Mouse (Mus musculus): ENCODE results near the gene Lurap1l.

Gene Lurap1l

GRCm38 (mm10) chr4:80910481-80910870 lies at the start of gene Lurap1l:
Gene Lurap1l, plus strand, starts transcription at chr4:80910646.
- peak; percentile 71 for DNase-seq (ENCODE audit: low read depth, low spot score)

DNA sequence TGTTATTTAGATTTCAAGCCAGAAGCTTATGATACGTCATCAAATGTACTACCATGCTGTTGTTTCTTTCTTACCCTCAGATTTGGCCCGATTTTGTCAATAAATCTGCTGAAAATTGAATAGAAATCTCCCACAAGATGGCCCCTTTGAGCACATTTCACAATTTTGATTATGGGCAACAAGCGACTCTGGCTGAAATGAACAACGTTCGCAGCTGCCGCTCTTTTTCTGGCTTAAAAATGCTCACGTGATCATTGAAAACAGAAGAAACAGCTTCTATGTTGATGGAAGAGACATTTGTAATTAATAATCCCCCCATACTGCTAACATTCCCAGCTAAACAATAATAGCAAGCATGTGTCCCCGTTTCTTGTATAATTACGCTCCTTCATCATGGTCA lies 47.5 kb upstream of the Lurap1l start:
- DNase-seq (ENCODE audit: low read depth, low spot score), result no peak

DNA sequence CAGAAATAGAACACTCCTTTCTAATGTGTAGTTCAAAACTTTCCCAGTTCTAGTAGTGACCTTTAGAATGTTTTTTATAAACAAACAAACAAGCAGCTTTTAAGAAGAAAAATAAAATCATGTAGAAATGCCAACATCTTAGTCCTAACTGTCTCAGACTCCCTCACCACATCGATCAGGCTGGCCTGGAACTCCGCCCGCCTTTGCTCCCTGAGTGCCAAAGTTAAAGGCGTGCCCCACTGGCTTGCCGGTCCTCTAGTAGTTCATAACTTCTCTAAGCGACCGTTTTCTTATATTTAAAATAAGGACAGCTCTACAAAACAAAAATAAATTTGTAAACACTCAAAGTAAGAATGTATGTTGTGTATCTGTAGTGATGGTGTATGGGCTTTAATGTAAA lies 46.5 kb upstream of the Lurap1l start:
- no peak for DNase-seq (ENCODE audit: low read depth, low spot score)

DNA sequence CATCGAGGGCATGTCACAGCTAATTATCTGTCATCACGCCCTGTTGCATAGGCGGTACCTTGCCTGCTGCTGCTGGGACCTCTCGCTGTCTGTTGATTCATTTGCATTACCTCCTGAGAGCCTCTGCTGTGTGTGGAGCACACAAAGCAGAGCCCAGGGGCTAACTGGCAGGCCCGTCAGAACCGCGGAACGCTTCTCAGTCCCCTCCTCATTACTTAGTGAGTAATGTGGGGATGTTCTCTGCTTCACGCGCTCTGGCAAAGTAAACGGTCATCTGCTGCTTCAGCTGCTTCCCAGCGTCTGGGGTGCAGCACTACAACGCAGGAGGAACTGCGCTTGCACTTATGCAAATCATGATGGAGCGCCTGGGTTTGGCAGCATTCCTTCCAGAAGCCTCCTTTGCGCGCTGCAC lies 45.9 kb upstream of the Lurap1l start:
- peak; percentile 59 for DNase-seq (ENCODE audit: low read depth, low spot score)

GRCm38 (mm10) chr4:80866065-80866464 lies 44.4 kb upstream of the Lurap1l start:
- DNase-seq (ENCODE audit: low read depth, low spot score), result peak; percentile 45

DNA sequence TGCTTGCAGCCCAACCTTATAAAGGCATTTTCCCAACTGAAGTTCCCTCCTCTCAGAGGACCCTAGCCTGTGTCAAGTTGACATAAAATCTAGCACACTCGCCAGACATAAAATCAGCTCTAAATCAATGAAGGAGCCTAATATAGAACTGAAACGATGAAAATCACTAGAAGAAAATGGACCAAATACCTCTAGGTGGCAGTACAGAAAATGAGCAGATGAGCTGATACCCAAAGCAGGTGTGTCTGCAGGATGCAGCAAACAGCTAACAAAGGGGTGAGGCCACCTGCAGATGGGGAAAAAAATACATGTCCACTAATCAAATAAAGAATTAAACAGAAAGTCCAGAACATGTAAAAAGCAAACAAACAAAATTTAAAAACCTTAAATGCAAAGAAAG lies 40.8 kb upstream of the Lurap1l start:
- peak; percentile 19 for DNase-seq (ENCODE audit: low read depth, low spot score)

DNA sequence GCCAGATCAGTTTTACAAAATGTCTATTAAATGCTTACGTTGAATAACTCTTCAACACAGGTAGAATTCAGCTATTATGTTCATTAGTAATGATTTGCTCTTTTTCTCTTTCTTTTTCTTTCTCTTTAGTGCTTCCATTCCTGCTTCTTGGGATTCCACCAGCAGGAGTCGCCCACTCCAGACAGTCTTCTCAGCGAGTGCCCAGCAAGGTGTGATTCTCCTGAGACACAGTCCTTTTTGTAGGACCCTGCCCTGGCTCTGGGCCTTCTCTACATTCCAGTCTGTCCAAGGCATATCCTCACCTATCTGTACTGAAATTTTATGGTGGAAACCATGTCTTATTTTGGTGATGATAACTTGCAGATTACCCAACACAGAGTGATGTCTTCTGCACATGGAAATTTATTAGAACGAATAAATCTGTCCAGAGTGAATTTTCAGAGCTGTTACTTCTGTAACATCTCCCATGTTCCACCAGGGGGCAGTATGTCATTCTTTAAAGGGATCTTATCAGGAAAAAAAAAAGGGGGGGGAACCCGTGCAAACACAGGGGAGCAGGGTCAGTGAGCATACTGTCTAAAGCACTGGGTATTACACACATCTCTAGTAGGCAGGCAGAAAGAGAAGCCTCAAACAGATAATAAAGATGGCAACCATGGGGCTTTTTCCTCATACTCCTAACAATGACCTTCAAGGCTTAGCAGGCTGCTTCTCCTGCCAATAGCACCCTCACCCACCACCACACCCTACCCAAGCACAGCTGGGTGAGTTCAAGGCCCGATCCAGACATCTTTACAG lies 37.4 kb upstream of the Lurap1l start:
- peak; percentile 77 for DNase-seq (ENCODE audit: low read depth, low spot score)

DNA sequence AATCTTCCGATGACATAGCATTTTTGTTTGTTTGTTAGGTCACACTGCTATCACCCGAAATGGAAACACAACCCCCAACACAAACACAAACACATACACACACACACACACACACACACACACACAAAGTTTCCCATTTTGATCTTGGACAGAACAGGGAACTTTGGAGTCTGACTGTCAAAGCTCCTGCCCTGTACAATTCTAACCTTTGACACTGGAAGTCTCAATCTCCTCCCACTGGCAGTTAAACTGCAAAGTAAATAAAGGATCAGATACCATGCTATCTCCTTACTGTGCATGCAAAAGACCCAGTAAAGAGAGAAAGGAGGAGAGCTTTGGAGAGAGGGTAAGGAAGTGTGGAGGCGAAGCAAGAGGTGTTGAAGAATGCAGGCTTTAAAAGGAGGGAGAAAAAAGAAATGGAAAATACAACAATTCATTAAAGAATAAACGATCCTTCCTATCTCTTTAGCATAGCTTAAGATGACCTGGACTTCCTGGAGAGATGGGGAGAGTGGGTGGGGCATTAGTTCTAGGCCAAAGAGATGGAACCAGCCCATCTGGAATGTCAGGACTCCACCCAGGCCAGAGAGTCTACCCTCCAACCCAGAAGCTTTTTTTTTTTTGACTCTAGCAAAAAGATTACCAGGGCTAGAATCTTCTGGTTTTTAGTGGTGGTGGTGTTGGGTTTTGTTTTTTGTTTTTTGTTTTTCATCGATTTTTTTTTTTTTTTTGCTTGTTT lies 36.2 kb upstream of the Lurap1l start:
- peak; percentile 93 for DNase-seq (ENCODE audit: low read depth, low spot score)

DNA sequence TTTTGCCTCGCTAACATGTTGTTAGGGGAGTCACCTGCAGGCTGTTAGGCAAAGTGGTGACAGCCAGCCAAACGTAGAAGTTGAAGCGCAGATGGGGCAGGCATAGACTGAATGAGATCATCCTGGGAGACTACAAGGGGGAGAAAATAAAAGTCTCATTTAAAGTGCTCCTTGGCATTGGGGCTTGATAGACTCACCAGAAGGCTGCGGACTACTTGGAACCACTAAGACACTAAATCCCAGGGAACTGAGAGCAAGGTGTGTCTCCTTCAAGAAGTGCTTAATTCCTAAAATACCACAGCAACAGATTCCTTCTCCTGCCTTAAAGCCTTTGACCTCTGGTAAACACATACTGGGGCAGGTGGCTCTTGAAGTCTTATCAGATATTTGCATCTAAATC lies 35.4 kb upstream of the Lurap1l start:
- DNase-seq (ENCODE audit: low read depth, low spot score), result peak; percentile 70

DNA sequence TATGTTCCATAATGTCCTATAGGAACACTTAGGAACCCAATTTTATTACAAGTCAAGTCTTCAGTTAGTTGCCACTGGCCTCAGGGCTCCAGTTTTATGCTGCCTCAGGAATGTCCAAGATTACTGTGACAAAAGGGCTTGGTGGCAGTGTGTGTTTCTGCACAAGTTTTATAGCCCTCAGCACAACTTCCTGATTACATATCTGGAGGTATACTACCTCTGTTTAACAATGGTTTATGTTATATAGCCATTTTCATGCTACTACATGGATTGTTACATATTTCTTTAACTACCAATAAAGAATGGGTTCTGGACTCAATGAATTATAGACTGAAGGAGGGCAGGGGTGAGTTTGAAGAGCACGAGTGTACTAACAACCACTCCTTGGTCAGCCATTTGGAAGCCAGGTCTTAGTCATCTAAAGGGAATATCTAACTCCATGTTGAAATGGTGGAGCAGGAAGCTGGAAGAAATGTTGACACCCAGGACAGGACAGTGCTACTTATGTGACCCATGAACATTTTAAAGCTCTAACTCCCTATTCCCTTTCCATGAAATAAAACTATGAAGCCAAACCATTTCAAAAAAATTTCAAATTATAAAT lies 28.3 kb upstream of the Lurap1l start:
- no peak for DNase-seq (ENCODE audit: low read depth, low spot score)

DNA sequence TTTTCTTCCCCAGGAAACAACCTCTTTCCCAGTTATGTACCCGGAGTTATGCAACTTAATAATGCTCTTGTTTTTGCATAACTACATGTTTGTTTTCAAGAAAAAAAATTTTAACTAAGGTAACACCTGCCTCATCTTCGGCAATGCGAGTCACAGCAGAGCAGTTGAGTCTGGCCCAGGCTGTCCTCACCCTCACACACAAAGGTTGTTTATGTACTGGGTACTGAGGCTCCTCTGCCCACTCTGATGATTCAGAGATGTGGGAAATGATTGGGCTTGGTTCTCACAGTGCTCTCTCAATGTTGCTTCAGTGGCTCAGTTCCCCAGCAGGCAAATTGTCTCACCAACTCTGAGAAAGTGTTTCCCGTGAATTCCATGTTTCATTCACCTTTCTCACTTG lies 23.8 kb upstream of the Lurap1l start:
- DNase-seq (ENCODE audit: low read depth, low spot score), result no peak

GRCm38 (mm10) chr4:80891004-80891403 lies 19.4 kb upstream of the Lurap1l start:
- DNase-seq (ENCODE audit: low read depth, low spot score), result no peak

DNA sequence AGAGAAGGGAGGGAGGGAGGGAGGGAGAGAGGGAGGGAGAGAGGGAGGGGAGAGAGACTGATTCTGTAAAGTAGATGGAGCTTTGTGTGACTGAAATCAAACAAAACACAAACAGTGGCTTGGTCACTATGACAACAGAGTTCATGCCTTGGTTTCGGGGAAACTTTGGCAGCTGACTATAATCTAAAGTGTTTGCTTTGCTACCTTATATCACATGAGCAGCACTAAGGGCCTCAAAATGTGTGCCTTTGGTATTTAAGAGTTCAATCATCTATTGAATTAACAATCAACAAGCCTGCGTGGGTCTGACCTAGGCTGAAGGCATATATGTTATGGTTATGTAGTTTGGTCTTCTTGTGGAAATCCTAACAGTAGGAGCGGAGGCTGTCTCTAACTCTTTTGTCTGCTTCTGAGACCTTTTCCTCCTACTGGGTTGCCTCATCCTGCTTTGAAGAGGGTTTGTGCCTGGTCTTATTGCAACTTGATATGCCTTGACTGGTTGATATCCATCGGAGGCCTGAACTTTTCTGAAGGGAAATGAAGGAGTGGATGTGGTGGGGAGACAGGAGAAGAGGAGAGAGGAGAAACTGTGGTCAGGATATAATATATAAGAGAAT lies 15.1 kb upstream of the Lurap1l start:
- no peak for DNase-seq (ENCODE audit: low read depth, low spot score)

- no peak for DNase-seq (ENCODE audit: low read depth, low spot score)
These were observed 3.7 kb upstream of the Lurap1l start for GRCm38 (mm10) chr4:80906726-80907125.

GRCm38 (mm10) chr4:80907973-80908372 lies 2.5 kb upstream of the Lurap1l start:
- no peak for DNase-seq (ENCODE audit: low read depth, low spot score)

DNA sequence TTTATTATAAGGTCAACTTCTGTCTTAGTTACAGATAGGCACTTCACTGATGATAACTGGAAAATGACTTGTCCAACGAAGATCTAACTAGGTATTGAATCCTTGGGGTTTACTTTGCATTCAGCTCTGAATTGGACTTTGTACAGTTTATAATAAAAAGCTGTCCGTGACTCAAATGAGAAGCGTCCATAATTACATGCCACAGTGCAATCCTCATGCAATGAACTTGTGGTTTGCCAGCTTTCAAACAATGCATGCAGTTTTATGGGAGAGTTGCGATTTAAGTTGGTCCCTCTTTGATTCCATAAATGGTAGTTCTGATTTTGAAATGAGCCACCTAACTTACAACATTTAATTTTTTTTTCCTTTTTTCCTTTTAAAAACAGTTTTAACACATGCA lies 1.5 kb upstream of the Lurap1l start:
- no peak for DNase-seq (ENCODE audit: low read depth, low spot score)

DNA sequence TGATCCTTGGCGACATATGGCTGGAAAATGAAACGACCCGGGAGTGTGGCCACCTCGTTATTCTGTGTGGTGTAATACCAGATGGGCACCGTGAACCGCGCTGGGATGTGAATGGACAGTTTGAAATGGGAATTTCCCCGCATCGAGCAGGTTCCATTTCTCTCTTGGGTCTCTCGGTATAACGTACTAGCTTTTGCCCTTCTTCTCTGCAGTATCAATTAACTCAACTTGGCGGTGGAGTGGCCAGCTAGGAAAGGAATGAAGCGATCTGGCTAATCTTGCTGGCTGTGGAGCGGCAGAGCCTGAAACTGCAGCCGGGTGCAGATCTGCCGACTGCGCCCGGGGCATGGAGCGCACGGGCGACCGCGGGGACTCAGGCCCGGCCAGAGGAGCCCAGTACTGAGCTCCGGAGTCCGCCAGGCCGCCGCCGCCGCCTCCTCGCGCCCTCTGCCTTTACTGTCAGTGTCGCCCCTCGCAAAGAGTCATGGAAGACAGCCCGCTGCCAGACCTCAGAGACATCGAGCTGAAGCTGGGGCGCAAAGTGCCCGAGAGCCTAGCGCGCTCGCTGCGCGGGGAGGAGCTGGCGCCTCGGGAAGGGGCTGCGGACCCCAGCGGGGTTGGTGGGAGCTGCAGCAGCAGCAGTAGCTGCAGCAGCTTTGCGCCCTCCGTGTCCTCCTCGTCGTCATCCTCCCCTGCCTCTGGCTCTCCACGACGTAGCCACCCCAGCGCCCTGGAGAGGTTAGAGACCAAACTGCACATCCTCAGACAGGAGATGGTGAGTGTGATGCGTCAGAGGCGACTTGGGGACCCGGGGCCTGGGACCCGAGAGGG lies 640 bp downstream of the Lurap1l start:
- peak; percentile 64 for DNase-seq (ENCODE audit: low read depth, low spot score)

- DNase-seq (ENCODE audit: low read depth, low spot score), result peak; percentile 93
These were observed 1.5 kb downstream of the Lurap1l start for GRCm38 (mm10) chr4:80911706-80912540.

DNA sequence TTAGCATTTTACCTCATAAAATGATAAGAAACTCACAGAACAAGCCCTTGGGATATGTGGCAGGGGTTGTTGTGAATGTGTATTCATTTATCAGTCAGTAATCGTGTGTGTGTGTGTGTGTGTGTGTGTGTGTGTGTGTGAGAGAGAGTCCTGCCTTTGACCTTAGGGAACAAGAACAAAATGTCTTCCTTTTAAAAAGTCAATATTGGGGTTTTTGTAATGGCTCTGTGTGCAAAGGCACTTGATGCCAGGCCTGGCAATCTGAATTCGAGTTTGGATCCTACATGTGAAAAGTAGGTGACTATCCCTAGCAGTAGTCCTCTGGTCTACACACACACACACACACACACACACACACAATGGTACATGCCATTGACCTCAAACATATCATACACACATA lies 4.8 kb downstream of the Lurap1l start:
- no peak for DNase-seq (ENCODE audit: low read depth, low spot score)

- no peak for DNase-seq (ENCODE audit: low read depth, low spot score)
These were observed 6.2 kb downstream of the Lurap1l start for GRCm38 (mm10) chr4:80916695-80917094.
